Comparison of ENCODE assay signal across 9 mouse cellular contexts in the genomic region with DNA sequence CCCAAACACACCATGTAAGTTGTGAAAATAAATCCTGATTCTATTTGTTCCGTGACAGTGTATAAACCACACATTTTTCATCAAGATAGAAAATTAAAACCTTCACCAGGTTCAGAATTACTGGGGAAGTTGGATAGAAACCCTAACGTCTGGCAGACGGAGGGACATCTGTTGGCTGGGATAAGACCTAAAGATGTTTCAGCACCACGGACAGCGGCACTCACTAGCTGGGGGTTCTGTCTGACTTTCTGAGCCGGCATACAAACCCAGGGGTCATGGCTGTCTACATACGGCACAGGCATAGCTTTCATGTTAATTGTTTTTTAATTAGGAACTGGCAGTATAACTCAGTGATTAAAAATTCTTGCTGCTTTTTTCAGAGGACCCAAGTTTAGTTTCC.
DNase-seq lines count a peak whose midpoint lies in the region; ATAC-seq lines count a peak whose summit lies in the region.
"Had no signal": no experiment of that assay in that cellular context is flagged by ENCODE, and none has a peak within 500 bp of the region (broad histone marks: within the 10 kb centered on the region; RNA-seq: fewer than 3 reads in every experiment).

No protein-coding gene starts in this region.

- no peak overlapping the region for H3K4me2 ChIP-seq in hindbrain, embryonic 11.5 days (replicated peaks; ENCODE audit: low read depth, low read length)
- no peak overlapping the region for H3K4me2 ChIP-seq in hindbrain, embryonic 12.5 days (replicated peaks)
- H3K4me2 ChIP-seq: limb, embryonic 15.5 days had no signal

- no peak for ATAC-seq in hindbrain, embryonic 11.5 days (ENCODE audit: low FRiP score)
- ATAC-seq in hindbrain, embryonic 12.5 days (ENCODE audit: low FRiP score) = no peak

- H3K4me3 ChIP-seq in hindbrain, embryonic 11.5 days (ENCODE audit: low read depth, low read length) = no peak overlapping the region
- no peak overlapping the region for H3K4me3 ChIP-seq in hindbrain, embryonic 12.5 days
- H3K4me3 ChIP-seq: limb, embryonic 15.5 days had no signal

- H3K36me3 ChIP-seq in hindbrain, embryonic 11.5 days (ENCODE audit: control insufficient read depth, insufficient read depth, low read length) = no peaks in the 10 kb centered on the region
- no peaks in the 10 kb centered on the region for H3K36me3 ChIP-seq in hindbrain, embryonic 12.5 days
- H3K36me3 ChIP-seq: limb, embryonic 15.5 days had no signal

- no peak overlapping the region for H3K27ac ChIP-seq in hindbrain, embryonic 11.5 days (ENCODE audit: low read depth, low read length)
- H3K27ac ChIP-seq in hindbrain, embryonic 12.5 days = no peak overlapping the region
- H3K27ac ChIP-seq: limb, embryonic 15.5 days had no signal

- H3K27me3 ChIP-seq in hindbrain, embryonic 11.5 days (ENCODE audit: control insufficient read depth, insufficient read depth, low read length) = no peaks in the 10 kb centered on the region
- H3K27me3 ChIP-seq in hindbrain, embryonic 12.5 days = peaks cover 26% of the 10 kb centered on the region

- DNase-seq in hindbrain, embryonic 11.5 days (ENCODE audit: low spot score) = peak; percentile 81
- DNase-seq in A20 (ENCODE audit: low read depth, low spot score) = peak; percentile 42
- DNase-seq in adipocyte (ENCODE audit: low spot score) = peak; percentile 37
- DNase-seq in kidney, postnatal 10 days = peak; percentile 85
- no peak for DNase-seq in frontal cortex, postnatal 14 days (ENCODE audit: low spot score in 2 of 2)
- no peak for DNase-seq in cerebellum, adult 8-10 months
- no peak for DNase-seq in left cerebral cortex, adult 8-10 months (ENCODE audit: low spot score in 2 of 2)

- no peak overlapping the region for H3K9ac ChIP-seq in hindbrain, embryonic 11.5 days (ENCODE audit: low read depth, low read length)
- H3K9ac ChIP-seq in hindbrain, embryonic 12.5 days = no peak overlapping the region
- H3K9ac ChIP-seq: limb, embryonic 15.5 days had no signal

- no peaks in the 10 kb centered on the region; the same call in 1 of the 2 replicates for H3K4me1 ChIP-seq in hindbrain, embryonic 11.5 days (replicated peaks; ENCODE audit: control insufficient read depth, insufficient read depth, low read length)
- H3K4me1 ChIP-seq in hindbrain, embryonic 12.5 days = peaks cover 30% of the 10 kb centered on the region

- H3K9me3 ChIP-seq in hindbrain, embryonic 11.5 days (ENCODE audit: control insufficient read depth, low read length) = no peaks in the 10 kb centered on the region
- H3K9me3 ChIP-seq in hindbrain, embryonic 12.5 days (replicated peaks) = no peaks in the 10 kb centered on the region
- H3K9me3 ChIP-seq: limb, embryonic 15.5 days had no signal

- WGBS in hindbrain, embryonic 11.5 days = 11% methylated on average over 7 of the region's 7 CpGs
- WGBS in hindbrain, embryonic 12.5 days = 15% methylated on average over 7 of the region's 7 CpGs

Comparison
In these comparisons a context has a peak if more than half of its experiments do, and no peak if none do; other contexts are left out.
1. DNase-seq: peak in hindbrain, embryonic 11.5 days (single experiment), A20 (single experiment), adipocyte (single experiment) and kidney, postnatal 10 days (single experiment); none in frontal cortex, postnatal 14 days (0 of 2), cerebellum, adult 8-10 months (single experiment) and left cerebral cortex, adult 8-10 months (0 of 2).